Mouse (Mus musculus): Measurements from ENCODE around the gene Atp1a2.

Atp1a2 gene

DNA sequence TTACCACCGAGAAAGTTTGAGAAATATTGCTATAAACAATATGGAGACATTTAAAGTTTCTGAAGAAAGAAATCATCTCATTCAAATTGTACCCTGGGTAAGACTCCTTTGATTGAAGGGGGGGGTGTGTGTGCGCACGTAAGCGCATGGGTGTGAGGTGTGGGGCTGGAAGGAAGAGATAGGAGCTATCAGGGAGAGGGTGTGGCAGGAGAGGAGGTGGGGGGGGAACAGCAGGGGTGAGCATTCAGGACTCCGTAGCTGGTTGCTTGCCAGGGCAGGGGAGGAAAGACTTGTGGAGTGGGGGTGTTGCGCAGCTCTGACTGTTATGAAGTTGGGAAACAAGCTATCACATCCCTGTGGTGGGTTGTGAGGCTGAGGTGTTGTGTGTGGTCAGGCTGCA is 6.6 kb upstream of the Atp1a2 start:
- DNase-seq (ENCODE audit: low spot score), result no peak

DNA sequence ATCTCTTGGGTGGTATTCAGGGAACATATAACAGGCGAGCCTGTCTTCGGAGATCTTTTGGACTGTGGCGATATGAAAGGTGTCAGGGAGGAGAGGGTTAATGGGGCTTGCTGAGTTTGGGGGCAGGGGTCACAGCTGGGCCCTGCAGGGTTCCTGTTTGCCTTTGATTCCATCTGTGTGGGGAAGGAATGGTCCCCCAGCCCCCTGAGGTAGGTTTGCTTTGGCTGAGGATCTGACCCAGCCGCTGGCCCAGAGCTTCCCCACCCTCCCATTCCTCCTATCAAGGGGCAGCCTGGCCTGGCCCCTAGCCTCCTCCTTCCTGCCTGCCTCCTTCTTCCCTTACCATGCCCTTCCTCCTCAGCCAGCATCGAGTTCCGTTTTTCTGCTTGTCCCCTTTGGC is 5.0 kb upstream of the Atp1a2 start:
- DNase-seq (ENCODE audit: low spot score), result no peak

DNA sequence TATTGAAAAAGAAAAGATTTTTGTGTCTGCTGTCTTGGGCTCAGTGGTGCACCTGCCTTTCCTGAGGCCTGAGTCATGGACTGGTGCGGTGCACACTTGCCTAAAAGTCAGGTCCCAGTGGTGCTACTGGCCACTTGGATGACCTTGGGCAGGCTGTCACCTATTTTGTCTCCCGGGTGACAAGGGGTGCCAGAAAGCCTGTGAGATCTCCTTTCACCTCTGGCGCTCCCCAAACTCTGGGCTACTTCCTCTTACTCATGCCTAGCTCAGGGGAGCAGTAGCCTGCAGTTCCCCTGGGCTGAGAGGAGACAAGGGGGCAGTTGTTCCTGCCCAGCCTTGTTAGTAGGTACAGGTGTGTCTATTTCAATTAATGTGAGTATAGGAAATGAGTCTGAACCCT is 4.4 kb upstream of the Atp1a2 start:
- no peak for DNase-seq (ENCODE audit: low spot score)

DNA sequence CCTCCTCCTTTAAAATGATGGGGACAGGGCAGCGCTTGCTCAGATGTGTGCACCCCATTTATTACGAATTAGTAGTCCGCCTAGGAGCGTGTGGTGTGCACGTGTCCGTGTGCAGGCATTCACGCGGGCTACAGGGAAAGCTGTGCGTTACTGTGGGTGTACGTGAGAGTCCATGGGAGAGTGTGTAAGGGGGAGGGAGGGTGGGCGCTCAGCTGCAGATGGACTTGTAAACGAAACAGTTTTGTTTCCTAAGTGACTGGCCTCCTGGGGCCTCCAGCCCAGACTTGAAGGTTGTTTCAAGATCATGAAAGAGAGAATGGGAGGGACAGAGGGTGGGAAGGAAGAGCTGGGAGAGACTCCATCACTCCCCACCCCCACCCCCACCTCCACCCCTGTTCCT is 3.3 kb upstream of the Atp1a2 start:
- no peak for DNase-seq (ENCODE audit: low spot score)

DNA sequence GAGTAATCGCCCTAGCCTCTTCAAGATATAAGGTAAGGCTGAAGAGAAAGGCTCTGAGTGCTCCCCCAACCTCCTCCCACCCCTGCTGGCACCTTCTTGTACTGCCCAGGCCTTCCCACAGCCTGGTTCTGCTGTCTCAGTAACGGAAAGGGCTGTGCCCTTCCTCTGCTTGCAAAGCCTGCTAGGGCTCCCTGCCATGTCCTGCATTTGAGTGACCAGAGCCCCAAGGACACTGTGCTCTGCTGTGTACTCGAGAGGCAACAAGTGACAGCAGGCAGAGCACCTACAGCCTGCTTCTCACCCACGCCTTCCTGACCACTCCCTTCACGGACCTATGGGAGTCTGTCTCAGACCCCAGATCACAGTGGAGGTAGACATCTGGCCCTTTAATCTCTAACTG is 2.4 kb upstream of the Atp1a2 start:
- peak; percentile 34 for DNase-seq (ENCODE audit: low spot score)

DNA sequence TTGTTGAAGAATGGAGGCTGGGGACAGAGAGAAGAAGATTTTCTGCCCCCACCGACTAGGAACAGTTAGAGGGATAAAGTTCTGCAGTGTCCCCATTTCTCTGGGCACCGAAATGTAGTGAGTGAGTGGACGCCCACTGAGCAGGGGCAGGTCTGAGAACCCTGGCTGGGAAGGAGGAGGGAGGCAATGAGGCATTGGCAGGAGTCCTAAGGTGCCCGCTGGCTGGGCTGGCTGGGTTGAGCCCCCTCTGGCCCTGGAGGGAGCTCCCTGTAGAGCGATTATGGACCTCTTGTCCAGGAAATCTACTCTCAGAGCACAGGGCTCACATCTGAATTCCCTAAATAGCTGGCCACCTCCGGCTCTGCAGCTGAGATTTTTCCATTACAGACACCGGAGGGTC is 1.7 kb upstream of the Atp1a2 start:
- DNase-seq (ENCODE audit: low spot score), result no peak

DNA sequence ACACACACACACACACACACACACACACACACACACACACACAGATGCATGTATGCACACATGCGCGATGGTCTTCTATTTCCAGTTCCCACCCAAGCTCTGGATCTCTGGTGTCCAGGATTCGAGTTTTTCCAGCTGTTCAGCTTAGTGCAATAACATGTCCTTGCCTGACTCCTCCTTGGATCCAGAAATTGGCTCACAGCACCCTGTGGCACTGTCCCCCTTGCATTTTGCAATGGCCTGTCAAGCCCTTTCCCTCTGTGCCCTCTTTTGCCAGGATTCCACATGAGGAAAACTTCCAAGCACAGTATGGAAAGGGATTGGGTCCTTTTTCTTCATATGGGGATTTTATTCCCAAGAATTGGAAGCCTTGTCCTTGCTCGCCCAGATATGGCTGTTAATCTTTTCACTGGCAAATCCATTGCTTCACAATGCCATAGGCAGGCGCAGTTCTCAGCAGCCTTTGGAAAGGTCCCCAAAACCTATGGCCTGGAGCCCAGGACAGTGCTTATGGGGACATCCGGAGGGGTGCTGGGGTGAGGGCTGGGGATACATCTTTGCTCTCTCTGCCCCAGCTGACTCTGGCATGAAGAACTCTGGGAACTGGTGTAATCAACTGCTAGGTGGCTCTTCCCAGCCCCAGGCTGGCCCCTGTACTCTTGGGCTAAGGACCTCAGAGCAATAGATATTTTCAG is 901 bp downstream of the Atp1a2 start:
- no peak for DNase-seq (ENCODE audit: low spot score)

DNA sequence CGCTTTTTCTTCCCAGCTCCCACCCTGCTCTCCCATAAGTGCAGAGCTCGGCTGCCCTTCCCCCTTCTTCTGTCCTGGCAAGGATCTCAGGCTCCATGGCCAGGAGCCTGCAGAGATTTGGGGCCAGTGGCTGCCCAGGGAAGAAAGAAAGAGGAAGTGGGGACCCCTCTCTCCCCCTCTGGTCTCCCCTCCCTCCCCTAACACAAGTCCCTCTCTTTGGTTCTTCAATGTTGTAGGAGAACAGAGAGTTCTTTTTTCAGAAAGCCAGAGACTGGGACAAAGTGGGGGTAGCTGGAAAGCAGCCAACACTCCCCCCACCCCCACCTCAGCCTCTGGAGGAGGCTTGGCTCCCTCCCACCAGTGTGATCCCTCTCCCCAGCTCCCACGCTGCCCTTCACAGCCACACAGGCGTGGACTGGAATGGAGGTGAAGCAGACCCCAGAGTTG is 2.1 kb downstream of the Atp1a2 start:
- no peak for DNase-seq (ENCODE audit: low spot score)

DNA sequence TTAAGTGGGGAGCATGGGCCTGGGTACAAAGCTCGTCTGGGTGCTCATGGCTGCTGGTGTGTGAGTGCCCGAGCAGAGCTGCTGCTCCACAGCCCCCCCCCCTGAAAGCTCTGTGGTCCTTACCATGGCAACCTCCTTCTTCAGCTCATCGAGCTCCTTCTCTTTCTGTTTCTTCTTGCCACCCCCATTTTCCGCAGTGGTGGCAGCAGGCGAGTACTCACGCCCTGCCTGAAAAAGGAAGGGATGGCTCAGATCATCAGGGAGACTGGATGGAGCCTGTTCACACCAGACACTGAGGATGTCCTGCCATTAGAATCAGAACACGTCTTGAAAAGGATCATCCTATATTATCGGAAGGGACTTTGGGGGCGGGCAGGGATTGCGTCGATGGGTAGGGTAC is 4.4 kb downstream of the Atp1a2 start:
- no peak for DNase-seq (ENCODE audit: low spot score)

DNA sequence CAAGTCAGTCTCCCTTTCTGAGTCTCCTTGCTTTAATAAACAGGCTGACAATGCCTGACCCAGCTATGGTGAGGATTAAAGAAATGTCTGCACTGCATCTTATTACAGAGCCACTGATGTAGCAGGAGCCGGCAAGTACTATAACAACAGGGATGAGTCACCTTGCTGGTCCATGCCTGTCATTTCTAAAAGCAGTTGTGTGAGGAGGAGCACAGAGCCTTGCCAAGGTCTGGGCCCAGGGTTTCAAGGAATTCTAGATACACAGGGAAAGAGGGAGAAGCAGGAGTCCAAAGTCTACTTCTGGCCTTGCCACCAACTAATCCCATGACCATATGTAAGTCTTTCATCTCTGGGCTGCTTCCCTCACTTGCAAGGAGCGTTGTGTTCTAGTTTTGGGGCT is 5.0 kb downstream of the Atp1a2 start:
- no peak for DNase-seq (ENCODE audit: low spot score)

DNA sequence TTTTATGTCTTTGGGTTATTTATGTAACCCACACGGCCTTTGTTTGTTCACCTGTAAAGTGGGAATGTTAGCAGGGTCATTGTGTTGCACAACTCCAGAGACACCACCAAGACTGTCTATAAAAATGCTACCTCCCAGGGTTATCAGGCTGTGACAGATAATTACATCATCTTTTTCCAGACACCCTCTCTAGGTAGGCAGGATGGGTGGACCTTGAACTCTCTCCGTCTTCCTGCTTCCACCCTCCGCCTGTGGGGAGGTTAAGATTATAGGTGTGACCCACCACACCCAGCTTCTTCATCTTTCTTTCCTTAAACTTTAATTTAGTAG is 8.3 kb downstream of the Atp1a2 start:
- DNase-seq (ENCODE audit: low spot score), result no peak

DNA sequence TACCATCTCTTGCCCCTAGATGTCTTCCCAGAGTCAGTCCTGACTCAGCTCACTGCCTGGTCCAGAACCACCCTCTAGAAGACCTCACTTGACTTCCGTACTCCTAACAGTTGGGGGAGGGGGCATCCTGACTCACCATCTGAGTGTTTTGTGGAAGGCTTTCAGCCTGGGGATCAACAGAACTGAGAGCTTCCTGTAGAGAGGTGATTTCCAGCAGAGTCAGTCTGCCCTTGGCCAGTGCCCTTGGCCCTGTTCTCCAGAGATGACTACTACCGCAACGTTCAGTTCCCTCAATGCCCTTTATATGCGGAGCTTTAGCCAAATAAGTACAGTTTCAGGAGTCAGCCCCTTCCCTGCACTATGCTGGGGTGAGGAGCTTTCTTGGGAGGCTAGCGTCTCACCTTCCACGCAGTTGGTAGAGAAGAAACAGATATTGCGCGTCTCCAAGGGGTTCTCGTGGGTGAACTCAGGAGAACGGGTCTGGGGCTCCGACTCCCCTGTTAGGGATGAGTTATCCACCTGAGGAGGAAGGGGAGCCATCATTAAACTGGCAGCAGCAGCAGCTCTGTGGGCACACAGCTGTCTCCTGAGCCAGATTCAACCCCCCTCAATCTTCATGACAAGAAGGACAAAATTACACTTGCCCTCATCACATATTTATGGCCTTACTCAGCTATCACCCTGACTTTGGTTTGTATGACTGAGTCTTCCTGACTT is 8.8 kb downstream of the Atp1a2 start:
- DNase-seq (ENCODE audit: low spot score), result no peak

DNA sequence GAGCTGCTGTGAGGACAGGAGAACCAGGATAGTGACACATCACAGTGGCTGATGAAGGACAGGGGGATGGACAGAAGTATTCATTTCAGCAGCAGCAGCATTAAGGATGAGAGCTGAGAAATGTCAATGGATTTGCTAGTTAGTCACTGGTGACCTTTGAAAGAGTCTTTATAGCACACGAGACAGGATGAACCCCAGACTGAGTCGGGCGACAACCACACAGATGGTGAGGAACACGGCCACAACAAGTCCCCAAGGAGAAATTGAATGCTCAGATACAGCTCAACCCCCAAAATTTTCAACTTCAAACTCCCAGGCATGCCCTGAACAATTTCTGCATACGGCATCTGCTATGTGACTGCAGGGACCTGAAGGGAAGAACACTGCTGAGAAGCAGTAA is 11.1 kb downstream of the Atp1a2 start:
- no peak for DNase-seq (ENCODE audit: low spot score)

DNA sequence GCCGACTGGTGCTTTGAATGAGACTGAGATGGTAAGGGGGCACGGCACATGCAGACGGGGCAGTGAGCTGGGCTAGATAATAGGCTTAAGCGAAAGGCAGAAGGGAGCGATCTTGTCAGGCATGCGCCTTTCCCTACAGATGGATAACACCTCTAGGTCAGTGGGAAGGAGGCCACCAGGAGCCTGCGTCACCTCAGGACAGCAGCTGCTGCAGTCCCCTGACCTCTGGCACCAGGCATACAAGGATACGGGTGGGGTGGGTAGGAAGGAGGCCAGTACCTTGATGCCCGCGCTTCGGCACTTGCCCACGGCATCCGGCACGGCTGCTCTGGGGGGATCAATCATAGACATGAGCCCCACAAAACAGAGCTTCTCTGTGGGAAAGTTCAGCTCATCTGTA is 13.6 kb downstream of the Atp1a2 start:
- no peak for DNase-seq (ENCODE audit: low spot score)

DNA sequence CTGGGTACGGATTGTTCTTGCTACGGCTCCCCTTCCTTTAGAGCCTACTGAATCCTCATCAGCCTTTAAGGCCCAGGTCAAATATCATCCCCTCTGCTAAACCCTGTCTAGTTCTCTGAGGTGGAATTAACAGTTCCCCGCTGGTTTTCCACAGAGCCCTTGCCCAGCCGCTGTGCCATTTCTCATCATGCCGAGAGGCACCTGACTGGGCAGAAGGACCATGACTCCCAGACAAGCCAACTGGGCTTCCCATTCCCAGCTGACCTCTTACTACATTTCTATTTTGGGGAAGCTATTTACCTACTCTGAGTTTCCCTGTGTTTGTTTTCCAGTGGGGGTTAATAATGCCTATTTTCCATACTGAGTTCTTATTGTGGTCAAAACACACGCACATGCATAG is 14.8 kb downstream of the Atp1a2 start:
- DNase-seq (ENCODE audit: low spot score), result no peak

DNA sequence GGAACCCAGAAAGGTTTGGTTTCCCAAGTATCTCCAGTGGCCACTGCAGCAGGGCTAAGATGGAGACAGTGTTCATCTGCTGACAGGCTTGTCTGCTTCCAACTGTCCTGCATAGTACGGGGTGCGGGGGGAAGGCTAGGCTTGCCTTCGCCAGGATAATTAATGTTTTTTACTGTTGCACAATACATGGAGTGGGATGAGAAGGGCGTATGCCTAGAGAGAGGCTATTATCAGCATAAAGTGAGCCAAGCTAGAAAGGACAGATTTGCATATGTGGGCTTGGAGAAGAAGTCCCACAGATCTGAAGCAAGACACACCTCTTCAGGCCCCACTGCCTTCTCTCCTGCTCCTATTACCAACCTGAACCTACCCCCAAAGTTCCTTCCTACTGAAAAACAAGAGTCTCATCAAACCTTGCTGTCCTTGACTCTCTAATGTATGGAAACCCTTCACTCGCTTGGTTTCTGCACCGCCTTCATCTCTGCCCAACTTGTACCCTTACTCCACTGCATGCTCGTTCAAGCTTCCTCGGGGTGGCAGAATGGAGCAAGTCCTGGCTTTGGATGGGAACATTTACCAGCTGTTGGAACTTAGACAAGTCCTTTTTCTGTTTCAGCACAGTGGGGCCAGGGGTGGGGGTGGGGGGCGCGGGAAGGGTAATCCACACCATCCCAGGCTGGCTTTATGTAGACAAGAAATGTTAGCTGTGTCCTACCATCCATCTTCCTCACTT is 16.2 kb downstream of the Atp1a2 start:
- DNase-seq (ENCODE audit: low spot score), result no peak

DNA sequence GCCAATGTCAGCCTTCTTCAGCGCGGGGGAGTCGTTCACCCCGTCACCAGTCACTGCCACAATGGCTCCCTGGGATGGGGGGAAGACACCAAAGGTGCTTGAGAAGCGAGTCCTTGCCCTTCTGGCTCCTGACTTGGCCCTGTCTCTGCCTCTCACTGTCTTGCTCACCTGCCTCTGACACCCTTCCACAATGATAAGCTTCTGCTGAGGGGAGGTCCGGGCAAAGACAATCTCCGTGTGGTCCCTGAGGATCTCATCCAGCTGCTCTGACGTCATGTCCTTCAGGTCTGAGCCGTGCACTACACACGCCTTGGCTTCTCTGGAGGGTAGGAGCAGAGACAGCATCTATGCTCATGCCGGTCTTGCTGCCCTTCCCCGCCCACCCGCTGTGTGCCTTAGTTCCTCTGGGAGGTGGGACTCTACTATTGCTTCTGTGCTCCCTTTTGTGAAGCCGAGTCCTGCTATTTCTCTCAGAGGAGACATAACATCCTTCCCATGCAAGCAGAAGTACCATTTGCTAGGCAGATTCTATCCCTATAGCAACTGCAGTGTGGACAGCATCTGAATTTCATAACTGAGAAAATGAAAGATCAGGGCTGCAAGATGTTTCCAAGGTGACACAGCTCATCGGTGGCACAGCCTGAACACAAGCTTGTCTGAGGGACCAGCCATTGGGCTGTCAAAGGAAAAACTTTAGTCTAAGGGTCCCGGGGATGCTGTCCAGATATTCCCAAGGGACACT is 17.9 kb downstream of the Atp1a2 start:
- DNase-seq (ENCODE audit: low spot score), result no peak

DNA sequence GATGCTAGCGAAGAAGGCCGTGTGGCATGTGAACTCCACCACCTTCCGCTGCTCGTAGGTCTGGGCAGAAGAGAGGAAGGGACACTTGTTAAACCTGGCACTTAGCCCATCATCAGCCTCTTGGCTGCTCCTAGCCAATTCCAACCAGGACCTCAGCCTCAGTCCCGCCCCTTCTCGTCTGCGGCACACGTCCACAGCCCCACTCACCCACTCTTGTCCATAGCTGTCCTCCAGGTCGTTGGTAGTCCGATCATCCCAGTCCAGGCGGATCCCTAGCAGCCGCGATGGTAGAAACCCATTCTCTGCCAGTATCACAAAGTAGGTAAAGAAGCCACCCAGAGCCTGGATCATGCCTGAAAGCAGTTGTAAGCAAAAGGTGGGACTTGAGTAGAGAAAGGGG is 19.5 kb downstream of the Atp1a2 start:
- no peak for DNase-seq (ENCODE audit: low spot score)

DNA sequence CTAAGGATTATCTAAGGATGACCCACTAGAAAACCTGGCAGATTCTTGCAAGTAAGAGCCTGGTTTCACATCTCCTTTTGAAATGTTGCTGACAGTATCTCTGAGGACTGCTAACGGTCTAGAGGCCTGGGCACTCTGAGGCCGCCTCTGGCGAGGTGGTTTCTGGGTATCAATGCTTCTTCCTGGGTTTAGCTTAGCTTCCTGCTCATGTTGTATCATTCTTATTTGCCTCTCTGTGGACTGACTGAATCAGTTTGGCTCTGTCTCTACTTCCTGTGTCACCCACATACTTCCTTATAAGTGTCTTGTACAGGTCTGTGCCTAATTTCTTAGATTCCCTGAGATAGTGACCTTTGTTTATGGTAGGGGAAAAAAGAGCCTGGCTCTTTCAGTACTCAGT is 20.7 kb downstream of the Atp1a2 start:
- no peak for DNase-seq (ENCODE audit: low spot score)

DNA sequence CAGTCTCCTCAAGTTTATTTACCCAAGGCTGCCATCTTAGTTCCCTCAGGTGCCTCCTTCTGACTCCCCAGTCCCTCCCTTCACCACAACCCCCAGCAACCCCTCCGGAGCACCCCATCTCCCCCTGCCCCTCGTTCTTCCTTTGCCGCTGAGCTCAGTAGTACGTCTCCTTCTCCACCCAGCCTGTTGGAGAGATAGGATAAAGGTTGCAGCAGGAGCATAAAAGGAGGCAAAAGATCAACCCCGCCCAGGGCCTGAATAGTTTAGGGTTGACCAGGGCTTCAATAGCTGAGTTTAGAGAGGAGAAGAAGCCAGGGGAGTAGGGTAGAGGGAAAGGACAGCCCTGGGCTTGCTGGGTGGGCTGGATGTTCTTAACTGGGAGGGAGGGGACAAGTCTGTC is 23.3 kb downstream of the Atp1a2 start:
- DNase-seq (ENCODE audit: low spot score), result no peak

DNA sequence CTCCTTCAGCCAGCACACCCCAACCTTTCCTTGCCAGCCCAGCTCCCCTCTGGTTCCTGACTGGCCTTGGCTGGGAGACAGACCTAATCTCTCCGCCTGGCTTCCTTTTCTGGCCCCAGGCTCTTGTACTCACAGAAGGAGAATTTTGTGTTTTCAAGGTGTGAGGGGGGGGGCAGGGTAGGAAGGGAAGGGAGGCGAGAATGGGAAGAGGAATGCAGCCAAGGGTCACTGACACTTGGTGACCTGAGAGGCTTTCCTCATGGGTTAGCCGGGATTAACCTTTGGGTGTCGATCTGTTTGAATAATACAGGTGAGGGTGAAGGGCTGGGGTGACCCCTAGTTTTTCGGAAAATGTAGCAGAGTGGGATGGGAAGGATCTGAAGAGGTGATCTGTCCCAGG is 23.7 kb downstream of the Atp1a2 start:
- DNase-seq (ENCODE audit: low spot score), result no peak

DNA sequence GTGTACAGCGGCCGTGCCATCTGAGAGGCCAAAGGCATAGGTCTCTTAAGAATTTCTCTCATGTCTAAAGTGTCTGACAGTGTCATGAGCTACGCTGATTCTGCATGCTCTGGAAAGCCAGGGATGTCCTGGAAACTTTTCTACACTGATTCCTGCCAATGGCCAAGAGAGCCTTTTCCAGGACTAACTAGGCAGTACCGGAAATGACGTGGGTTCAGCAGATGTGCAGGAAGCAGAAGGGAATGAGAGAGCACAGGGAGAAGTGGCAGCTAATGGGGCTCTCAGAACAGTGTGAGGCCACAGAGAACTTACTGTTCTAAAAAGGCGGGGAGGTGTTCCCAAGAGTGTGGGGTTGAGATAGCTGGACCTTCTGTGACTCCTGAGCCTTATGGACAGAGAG is 24.5 kb downstream of the Atp1a2 start:
- DNase-seq (ENCODE audit: low spot score), result no peak

DNA sequence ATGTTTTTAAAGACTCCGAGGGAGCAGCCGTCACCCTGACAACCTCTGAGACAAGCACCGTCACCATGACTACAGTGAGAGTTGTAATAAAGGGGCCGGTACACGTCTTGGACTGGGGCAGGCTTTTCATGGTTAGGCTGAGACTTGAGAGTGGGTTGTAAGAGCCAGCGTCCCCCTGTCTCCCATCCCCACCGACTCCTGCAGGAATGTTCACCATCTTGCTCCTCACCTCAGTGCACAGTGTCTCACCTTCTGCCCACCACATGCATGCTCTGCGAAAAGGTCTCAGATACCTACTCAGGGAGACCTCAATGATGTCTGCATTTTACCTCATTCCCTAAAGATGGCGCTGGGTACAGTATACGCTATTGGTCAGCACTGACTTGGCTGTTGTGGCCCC is 26.1 kb downstream of the Atp1a2 start:
- no peak for DNase-seq (ENCODE audit: low spot score)

Data from retina, embryonic 14.5 days (tissue).